Mouse (Mus musculus) frontal cortex, adult (tissue): ENCODE measurements around the gene Scml4.

Experiments
- ATAC-seq: cut with Nextera tagmentation; 2 replicates; pipeline ENCODE4 v1.9.2; 2017; ENCODE audit warnings: mild to moderate bottlenecking, moderate library complexity, mixed read lengths; ENCODE audit not compliant: low TSS enrichment

Gene Scml4

GRCm38 (mm10) chr10:42903054-42903453 is 42.9 kb downstream of the Scml4 start:
- ATAC-seq, result no peak

GRCm38 (mm10) chr10:42908562-42908961 is 48.4 kb downstream of the Scml4 start:
- ATAC-seq, result no peak

GRCm38 (mm10) chr10:42910567-42910966 is 50.4 kb downstream of the Scml4 start:
- no peak for ATAC-seq

GRCm38 (mm10) chr10:42912056-42912455 is 51.9 kb downstream of the Scml4 start:
- no peak for ATAC-seq

- ATAC-seq, result no peak
Measured at GRCm38 (mm10) chr10:42913196-42913595, 53.0 kb downstream of the Scml4 start.

- no peak for ATAC-seq
Measured at GRCm38 (mm10) chr10:42914146-42914545, 54.0 kb downstream of the Scml4 start.

GRCm38 (mm10) chr10:42917355-42917754 is 57.2 kb downstream of the Scml4 start:
- peak; percentile 62 for ATAC-seq

- ATAC-seq, result no peak
Measured at GRCm38 (mm10) chr10:42919786-42920185, 59.6 kb downstream of the Scml4 start.

GRCm38 (mm10) chr10:42925103-42925866 is 65.1 kb downstream of the Scml4 start:
- no peak for ATAC-seq

- ATAC-seq, result no peak
Measured at GRCm38 (mm10) chr10:42930121-42930650, 70.0 kb downstream of the Scml4 start.

- no peak for ATAC-seq
Measured at GRCm38 (mm10) chr10:42932862-42933480, 72.8 kb downstream of the Scml4 start.

- ATAC-seq, result peak; percentile 45
Measured at GRCm38 (mm10) chr10:42934672-42935071, 74.5 kb downstream of the Scml4 start.

- no peak for ATAC-seq
Measured at GRCm38 (mm10) chr10:42936205-42936604, 76.0 kb downstream of the Scml4 start.

GRCm38 (mm10) chr10:42938361-42938760 is 78.2 kb downstream of the Scml4 start:
- no peak for ATAC-seq

GRCm38 (mm10) chr10:42939691-42940090 is 79.5 kb downstream of the Scml4 start:
- ATAC-seq, result 0 out of 2 replicates have a peak, but pooled peaks have one; percentile 33

GRCm38 (mm10) chr10:42940193-42941050 is 80.3 kb downstream of the Scml4 start:
- no peak for ATAC-seq

- ATAC-seq, result no peak
Measured at GRCm38 (mm10) chr10:42941278-42941677, 81.1 kb downstream of the Scml4 start.

GRCm38 (mm10) chr10:42941697-42942221 is 81.6 kb downstream of the Scml4 start:
- ATAC-seq, result peak; percentile 95

GRCm38 (mm10) chr10:42942300-42942699 is 82.1 kb downstream of the Scml4 start:
- ATAC-seq, result no peak

- ATAC-seq, result no peak
Measured at GRCm38 (mm10) chr10:42945316-42945715, 85.1 kb downstream of the Scml4 start.

- no peak for ATAC-seq
Measured at GRCm38 (mm10) chr10:42947336-42947735, 87.2 kb downstream of the Scml4 start.

- no peak for ATAC-seq
Measured at GRCm38 (mm10) chr10:42950252-42950751, 90.1 kb downstream of the Scml4 start.
